Mouse (Mus musculus) CD4-positive, CD25-positive, alpha-beta regulatory T cell, adult 4 months (primary cell): ENCODE data around the gene Mxi1. TPM values are rescaled to one million over a fixed set of nuclear protein-coding genes. Genes with fewer than 3 reads are reported as not detected.
A peak's percentile ranks its signal among the peaks of the same experiment; 100 is the strongest.

Experiments used
- ATAC-seq: one replicate; pipeline ENCODE4 v1.8.0; 2017
- polyA plus RNA-seq, 2 experiments: library from polyadenylated mRNA; unstranded; fragments of 100-300 nt; shearing (Covaris generic); gene quantifications; one replicate each; pipeline ENCODE4 v1.2.1; 2017

Gene Mxi1
- polyA plus RNA-seq, 2 experiments from 2014 or later = 4.8 to 6.2 TPM

DNA sequence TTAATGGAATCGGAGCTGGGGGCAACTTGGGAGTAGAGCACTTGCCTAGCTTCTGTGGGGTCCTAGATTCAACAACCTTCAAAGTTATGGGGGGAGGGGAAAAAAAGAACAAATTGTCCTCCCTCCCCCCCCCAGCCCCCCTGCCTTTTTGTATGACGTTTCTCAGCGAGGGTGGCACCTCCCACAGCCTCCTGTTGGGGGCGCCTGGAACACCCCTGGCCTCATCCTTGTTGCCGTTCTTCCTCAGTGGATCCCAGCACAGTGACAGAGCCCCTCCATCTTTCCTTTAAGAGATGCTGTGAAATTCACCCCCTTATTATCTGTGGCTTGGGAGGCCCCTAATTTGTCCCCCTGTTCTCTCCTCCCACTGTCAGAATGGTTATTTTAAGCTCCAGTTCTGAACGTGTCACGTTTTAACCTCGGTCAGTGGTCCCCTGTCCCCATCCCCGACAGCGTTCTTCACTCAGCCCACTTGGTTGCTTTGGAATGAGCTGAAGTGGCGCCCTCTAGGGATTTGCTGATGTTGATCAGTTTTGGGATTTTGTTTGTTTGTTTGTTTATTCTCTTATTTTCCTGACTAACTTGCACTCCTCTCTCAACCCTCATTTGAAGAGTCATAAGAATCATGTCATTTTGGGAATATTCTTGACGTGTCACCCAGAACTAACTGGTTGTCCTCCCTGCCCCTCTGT, 92.6 kb downstream of the Mxi1 start:
- no peak for ATAC-seq

- ATAC-seq = no peak
Measured at GRCm38 (mm10) chr19:53404219-53404836, 94.0 kb downstream of the Mxi1 start.

GRCm38 (mm10) chr19:53404837-53405356, 94.6 kb downstream of the Mxi1 start:
- ATAC-seq = no peak

GRCm38 (mm10) chr19:53405810-53406209, 95.5 kb downstream of the Mxi1 start:
- ATAC-seq = no peak

DNA sequence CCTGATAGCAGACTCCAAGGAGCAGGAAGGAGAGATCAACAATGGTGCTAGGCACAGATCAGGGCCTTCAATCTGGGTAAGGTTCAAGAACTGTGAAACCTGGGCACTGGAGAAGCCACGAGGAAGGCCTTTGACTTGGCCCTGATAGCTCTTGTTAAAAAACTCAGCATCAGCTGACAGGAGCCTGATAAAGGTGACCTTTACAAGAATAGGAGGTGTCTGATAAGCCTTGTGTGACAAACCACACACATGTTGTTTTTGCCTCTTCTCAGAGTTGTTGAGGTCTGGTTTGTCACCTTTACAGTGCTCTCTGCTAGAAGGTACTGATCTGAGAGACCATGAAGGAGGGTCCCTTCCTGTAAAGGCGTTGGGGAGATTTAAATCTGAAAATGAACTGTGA, 97.0 kb downstream of the Mxi1 start:
- peak; percentile 49 for ATAC-seq

DNA sequence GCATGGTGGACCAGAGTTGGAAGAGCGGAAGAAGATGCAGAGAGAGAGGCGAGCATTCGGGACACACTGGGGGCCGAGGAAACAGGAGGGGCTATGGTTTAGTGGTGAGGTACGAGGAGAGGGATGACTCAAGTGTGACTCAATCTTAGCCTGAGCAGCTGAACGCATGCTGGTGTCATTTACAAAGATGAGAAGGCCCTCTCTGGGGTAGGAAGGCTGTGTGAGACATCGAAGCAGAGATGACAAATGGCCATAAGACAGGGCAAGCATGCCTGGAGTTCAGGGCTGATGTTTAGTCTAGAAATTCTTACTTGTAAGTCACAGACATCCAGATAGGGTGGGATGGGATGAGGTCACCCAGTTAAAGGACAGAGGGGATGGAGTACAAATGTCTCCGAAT, 98.1 kb downstream of the Mxi1 start:
- ATAC-seq = peak; percentile 23

- ATAC-seq = no peak
Measured at GRCm38 (mm10) chr19:53409663-53410307, 99.5 kb downstream of the Mxi1 start.

- ATAC-seq = no peak
Measured at GRCm38 (mm10) chr19:53412149-53412848, 102.0 kb downstream of the Mxi1 start.

DNA sequence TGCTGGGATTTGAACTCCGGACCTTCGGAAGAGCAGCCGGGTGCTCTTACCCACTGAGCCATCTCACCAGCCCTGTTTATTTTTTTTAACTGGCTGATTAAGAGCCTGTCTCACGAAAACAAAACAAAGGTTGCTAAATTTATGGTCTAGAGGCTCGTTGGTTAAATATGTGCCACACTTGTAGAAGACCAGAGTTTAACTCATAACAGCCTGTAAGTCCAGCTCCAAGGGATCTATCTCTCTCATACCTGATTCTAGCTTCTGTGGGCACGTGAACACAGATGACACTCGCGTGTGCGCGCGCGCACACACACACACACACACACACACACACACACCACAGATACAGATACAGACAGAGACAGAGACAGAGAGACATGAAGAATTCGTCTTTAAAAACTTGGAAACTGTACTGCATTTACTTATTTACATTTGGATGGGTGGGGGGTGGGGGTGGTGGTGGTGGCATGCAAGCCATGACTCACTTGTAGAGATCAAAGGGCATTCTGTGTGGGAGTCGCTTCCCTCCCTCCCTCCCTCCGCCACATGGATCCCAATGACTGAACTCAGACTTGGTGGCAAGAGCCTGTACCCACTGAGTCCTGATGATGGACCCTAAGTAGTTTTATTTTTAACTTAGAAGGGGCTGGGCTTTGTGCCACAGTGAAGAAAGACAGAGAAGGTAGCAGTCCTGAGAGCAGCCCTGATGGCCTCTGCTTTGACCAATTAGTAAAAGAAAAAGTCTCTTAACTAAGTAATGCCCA, 103.5 kb downstream of the Mxi1 start:
- no peak for ATAC-seq

DNA sequence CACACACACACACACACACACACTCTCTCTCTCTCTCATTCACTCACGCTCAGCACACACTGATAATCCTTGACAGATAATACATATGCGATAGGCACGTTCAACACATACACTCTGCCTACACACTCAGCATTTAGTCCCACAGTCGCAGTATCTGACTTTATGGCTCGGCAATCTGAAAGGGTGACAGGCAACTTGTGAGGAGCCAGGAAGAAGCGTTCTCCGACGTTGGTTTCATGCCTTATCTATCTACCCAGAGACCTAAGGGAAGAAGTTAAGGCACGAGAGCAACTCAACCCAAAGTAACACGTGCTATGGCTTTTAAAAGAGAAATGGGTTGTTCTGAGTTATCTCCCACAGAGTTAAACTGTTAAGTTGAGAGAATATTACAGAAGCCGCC, 104.3 kb downstream of the Mxi1 start:
- ATAC-seq = no peak

- ATAC-seq = no peak
Measured at GRCm38 (mm10) chr19:53415198-53415597, 104.9 kb downstream of the Mxi1 start.

GRCm38 (mm10) chr19:53419834-53420233, 109.5 kb downstream of the Mxi1 start:
- no peak for ATAC-seq

GRCm38 (mm10) chr19:53420924-53421582, 110.7 kb downstream of the Mxi1 start:
- peak; percentile 63 for ATAC-seq

- no peak for ATAC-seq
Measured at GRCm38 (mm10) chr19:53421583-53422188, 111.4 kb downstream of the Mxi1 start.

GRCm38 (mm10) chr19:53422358-53423308, 112.3 kb downstream of the Mxi1 start:
- ATAC-seq = no peak

DNA sequence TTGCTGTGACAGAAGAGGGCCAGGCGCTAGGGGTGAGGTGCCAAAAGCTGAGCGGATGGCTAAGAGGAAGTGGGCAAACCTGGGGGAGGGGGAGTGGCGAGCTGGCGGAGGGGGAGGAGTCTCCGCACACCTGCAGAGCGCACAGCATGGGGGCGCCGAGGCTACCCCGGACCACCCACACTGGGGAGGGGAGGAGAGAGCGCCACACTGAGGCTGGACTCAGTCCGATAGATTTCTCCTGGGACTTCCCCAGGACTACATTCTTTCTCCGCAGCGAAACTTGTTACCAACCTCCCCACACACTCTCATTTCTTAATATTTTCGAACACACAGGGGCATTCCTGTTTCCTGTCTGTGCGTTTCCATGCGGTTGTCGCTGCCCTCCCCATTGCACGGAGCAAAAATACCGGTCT, 113.0 kb downstream of the Mxi1 start:
- ATAC-seq = peak; percentile 43

GRCm38 (mm10) chr19:53423816-53424465, 113.6 kb downstream of the Mxi1 start:
- peak; percentile 19 for ATAC-seq

- ATAC-seq = peak; percentile 61
Measured at GRCm38 (mm10) chr19:53424629-53425028, 114.3 kb downstream of the Mxi1 start.
